Mouse (Mus musculus) limb, embryonic 13.5 days (tissue): Measurements from ENCODE around the gene C130026I21Rik. TPM values are rescaled to one million over a fixed set of nuclear protein-coding genes. Genes with fewer than 3 reads are reported as not detected.
"Not testable (repeated sequence)": the region's sequence is repeated elsewhere in the genome, so short reads cannot be mapped to it uniquely, and the experiment has no call there.

Experiments used
- ATAC-seq: fragments of 200-750 bp; cut with Nextera tagmentation; 2 replicates; pipeline ENCODE4 v1.8.0; 2017; ENCODE audit warnings: low read depth, moderate number of reproducible peaks, moderate TSS enrichment; ENCODE audit not compliant: low FRiP score
- H3K27ac ChIP-seq: fragments of 300-500 bp; sonication (generic); 2 replicates; pipeline ENCODE4 v1.5.1; 2015; ENCODE audit warnings: inconsistent platforms, mild to moderate bottlenecking, moderate library complexity
- H3K27me3 ChIP-seq: fragments of 300-500 bp; sonication (generic); 2 replicates; pipeline ENCODE4 v1.6.1; 2015; ENCODE audit warnings: mild to moderate bottlenecking, inconsistent platforms
- H3K36me3 ChIP-seq: fragments of 300-500 bp; sonication (generic); 2 replicates; pipeline ENCODE4 v1.6.1; 2015; ENCODE audit warnings: inconsistent platforms, mild to moderate bottlenecking, moderate library complexity
- H3K4me1 ChIP-seq: fragments of 300-500 bp; sonication (generic); 2 replicates; pipeline ENCODE4 v1.6.1; 2015; ENCODE audit warnings: inconsistent platforms
- H3K4me2 ChIP-seq: fragments of 300-500 bp; sonication (generic); replicated peaks from 2 replicates; pipeline ENCODE4 v1.6.1; 2015; ENCODE audit warnings: inconsistent platforms, mild to moderate bottlenecking, moderate library complexity
- H3K4me3 ChIP-seq: fragments of 300-500 bp; sonication (generic); 2 replicates; pipeline ENCODE4 v1.5.1; 2015; ENCODE audit warnings: moderate library complexity, mild to moderate bottlenecking, inconsistent platforms
- H3K9ac ChIP-seq: fragments of 300-500 bp; sonication (generic); 2 replicates; pipeline ENCODE4 v1.6.1; 2015; ENCODE audit warnings: mild to moderate bottlenecking, inconsistent platforms
- H3K9me3 ChIP-seq: fragments of 300-500 bp; sonication (generic); 2 replicates; pipeline ENCODE4 v1.6.1; 2016; ENCODE audit warnings: inconsistent platforms
- WGBS: fragments of 180-500 bp; shearing (Covaris S2); methylation state at CpG from one replicate; pipeline ENCODE4 v1.1.7; 2015; 5-methylcytosine and 5-hydroxymethylcytosine counted together
- polyA plus RNA-seq: library from polyadenylated mRNA; unstranded; fragments of >200 nt; fragmentation: Nextera tagmentation; extraction: Ambion mirVana; gene quantifications from 2 replicates; pipeline ENCODE4 v1.2.1, GENCODE M21; 2015

C130026I21Rik gene
- polyA plus RNA-seq, 1 experiment from 2014 or later = not detected

- ATAC-seq, H3K4me2 ChIP-seq, H3K27me3 ChIP-seq, H3K4me3 ChIP-seq, H3K36me3 ChIP-seq, H3K4me1 ChIP-seq, H3K9ac ChIP-seq, H3K27ac ChIP-seq, H3K9me3 ChIP-seq: not testable (repeated sequence)
- 51% methylated on average over 1 of the region's 2 CpGs for WGBS
Measured at GRCm38 (mm10) chr1:85206531-85206930, 63.8 kb downstream of the C130026I21Rik start.

- not testable (repeated sequence) for H3K9me3 ChIP-seq, H3K4me3 ChIP-seq, H3K27me3 ChIP-seq, H3K36me3 ChIP-seq, H3K9ac ChIP-seq, H3K27ac ChIP-seq, H3K4me1 ChIP-seq, H3K4me2 ChIP-seq, ATAC-seq
- WGBS = 84% methylated on average over 3 of the region's 4 CpGs
Measured at GRCm38 (mm10) chr1:85199523-85199922, 70.8 kb downstream of the C130026I21Rik start.

DNA sequence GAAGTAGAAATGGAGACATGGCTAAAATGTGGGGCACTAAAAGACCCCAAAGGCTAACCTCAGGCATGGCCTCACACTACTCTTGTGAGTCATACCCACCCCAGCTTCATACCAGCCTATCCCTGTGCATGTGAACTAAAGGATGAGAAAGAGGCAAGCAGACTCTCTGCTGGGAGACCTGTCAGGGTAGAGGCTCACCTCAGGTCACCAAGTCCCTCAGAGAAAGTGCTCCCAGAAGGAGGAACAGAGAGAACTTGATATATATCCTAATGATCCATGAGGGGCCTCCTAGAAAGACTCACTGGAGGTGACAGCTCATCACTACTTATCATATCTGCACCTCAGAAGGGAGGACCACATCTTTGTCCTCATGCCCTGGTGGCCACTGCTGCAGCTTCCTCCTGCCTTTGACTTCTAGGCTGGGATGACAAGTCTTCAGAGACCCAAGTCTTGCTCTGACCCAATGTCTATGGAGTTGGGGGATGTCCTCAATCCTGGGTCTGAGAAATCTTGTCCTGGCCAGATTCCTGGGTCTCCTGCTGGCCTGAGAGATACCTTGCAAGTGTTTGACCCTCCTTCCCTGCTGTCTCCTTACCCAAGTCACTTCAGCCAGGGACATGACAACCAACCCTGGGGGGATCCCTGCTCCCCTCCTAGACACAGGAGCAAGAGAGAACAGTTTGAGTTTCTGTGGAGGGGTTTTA is 71.6 kb downstream of the C130026I21Rik start:
- ATAC-seq = not testable (repeated sequence)

DNA sequence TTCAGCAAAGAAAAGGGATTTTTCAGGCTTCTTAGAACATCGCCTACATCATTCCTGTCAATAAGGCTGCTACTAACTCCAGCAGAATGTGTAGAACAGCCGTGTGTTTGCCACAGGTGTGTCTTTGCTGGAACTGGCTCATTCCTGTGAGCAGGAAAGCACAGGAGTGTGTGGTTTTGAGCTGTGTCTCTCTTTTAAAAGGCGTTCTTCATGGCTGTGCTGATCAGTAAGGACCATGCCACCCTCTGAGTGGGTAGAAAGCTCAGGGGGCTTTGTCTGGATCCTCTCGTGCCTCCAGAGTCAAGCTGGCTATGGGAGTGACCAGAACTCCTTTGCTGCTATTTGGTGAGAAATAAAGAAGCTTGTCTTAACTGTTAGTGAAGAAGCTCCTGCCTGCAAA is 73.6 kb downstream of the C130026I21Rik start:
- WGBS = 60% methylated on average over 4 of the region's 4 CpGs

More for the DNA sequence above, 71.6 kb downstream of the C130026I21Rik start:
- not testable (repeated sequence) for H3K4me1 ChIP-seq, H3K27ac ChIP-seq, H3K27me3 ChIP-seq, H3K9me3 ChIP-seq, H3K36me3 ChIP-seq, H3K4me2 ChIP-seq, H3K9ac ChIP-seq, H3K4me3 ChIP-seq

GRCm38 (mm10) chr1:85193761-85194160 is 76.6 kb downstream of the C130026I21Rik start:
- H3K4me2 ChIP-seq, H3K27me3 ChIP-seq, ATAC-seq, H3K36me3 ChIP-seq, H3K4me1 ChIP-seq, H3K9ac ChIP-seq, H3K27ac ChIP-seq, H3K4me3 ChIP-seq: not testable (repeated sequence)
- peaks cover 16% of the 10 kb centered on the region for H3K9me3 ChIP-seq
- WGBS = 76% methylated on average over 5 of the region's 5 CpGs

More for the DNA sequence above, 73.6 kb downstream of the C130026I21Rik start:
- not testable (repeated sequence) for H3K27ac ChIP-seq, H3K4me2 ChIP-seq, H3K27me3 ChIP-seq, ATAC-seq, H3K4me1 ChIP-seq, H3K4me3 ChIP-seq, H3K36me3 ChIP-seq, H3K9me3 ChIP-seq, H3K9ac ChIP-seq

DNA sequence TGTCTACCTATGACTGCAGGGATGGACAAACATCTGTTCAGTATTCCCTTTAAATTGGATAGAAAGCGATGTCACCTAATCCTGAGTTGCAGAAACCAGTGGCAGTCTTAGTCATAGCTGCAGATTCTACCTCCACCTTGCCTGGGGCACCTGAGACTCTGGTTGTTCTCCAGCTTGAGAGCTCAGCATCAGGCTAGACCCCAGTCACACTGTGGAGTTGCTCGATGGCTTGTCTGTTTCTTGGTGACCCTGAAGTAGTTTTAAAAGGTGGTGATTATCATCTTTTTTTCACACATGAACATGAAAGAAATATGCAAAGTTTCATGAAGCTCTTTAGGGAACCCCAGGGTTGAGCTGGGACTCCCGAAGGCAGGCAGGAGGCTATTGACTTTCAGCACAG is 88.4 kb downstream of the C130026I21Rik start:
- not testable (repeated sequence) for H3K27ac ChIP-seq, ATAC-seq
- 93% methylated on average over 2 of the region's 3 CpGs for WGBS

GRCm38 (mm10) chr1:85178971-85179370 is 91.4 kb downstream of the C130026I21Rik start:
- H3K9me3 ChIP-seq, ATAC-seq, H3K4me3 ChIP-seq, H3K4me2 ChIP-seq, H3K9ac ChIP-seq, H3K27ac ChIP-seq, H3K4me1 ChIP-seq, H3K36me3 ChIP-seq, H3K27me3 ChIP-seq: not testable (repeated sequence)
- 76% methylated on average over 4 of the region's 4 CpGs for WGBS

More for the DNA sequence above, 88.4 kb downstream of the C130026I21Rik start:
- H3K4me1 ChIP-seq, H3K4me3 ChIP-seq, H3K9me3 ChIP-seq, H3K9ac ChIP-seq, H3K4me2 ChIP-seq, H3K36me3 ChIP-seq, H3K27me3 ChIP-seq: not testable (repeated sequence)

GRCm38 (mm10) chr1:85162841-85163240 is 107.5 kb downstream of the C130026I21Rik start:
- not testable (repeated sequence) for H3K9ac ChIP-seq, H3K4me3 ChIP-seq, H3K27ac ChIP-seq, ATAC-seq, H3K9me3 ChIP-seq, H3K4me2 ChIP-seq, H3K36me3 ChIP-seq, H3K27me3 ChIP-seq, H3K4me1 ChIP-seq
- WGBS = 66% methylated on average over 2 of the region's 2 CpGs

GRCm38 (mm10) chr1:85155151-85155550 is 115.2 kb downstream of the C130026I21Rik start:
- not testable (repeated sequence) for H3K36me3 ChIP-seq, H3K9me3 ChIP-seq, H3K4me1 ChIP-seq, ATAC-seq, H3K4me3 ChIP-seq, H3K9ac ChIP-seq, H3K27ac ChIP-seq, H3K27me3 ChIP-seq, H3K4me2 ChIP-seq
- WGBS = 78% methylated on average over 4 of the region's 5 CpGs

DNA sequence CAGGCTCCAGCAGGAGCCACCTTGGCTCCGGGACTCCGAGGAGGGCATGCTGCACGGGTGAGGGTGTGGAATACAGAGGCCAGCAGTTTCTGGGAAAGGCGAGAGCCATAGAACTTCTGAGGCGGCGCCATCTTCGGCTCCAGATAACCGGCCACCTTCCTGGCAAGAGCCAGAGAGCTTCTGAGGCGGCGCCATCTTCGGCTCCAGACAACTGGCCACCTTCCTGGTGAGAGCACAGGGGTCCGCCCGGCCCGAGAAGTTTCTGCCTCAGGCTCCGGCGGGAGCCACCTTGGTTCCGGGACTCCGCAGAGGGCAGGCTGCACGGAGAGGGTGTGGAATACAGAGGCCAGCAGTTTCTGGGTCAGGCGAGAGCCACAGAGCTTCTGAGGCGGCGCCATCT is 136.7 kb downstream of the C130026I21Rik start:
- not testable (repeated sequence) for H3K4me2 ChIP-seq, H3K27me3 ChIP-seq, H3K4me1 ChIP-seq, H3K9ac ChIP-seq, H3K27ac ChIP-seq, ATAC-seq, H3K4me3 ChIP-seq, H3K9me3 ChIP-seq, H3K36me3 ChIP-seq
- 88% methylated on average over 22 of the region's 22 CpGs for WGBS

DNA sequence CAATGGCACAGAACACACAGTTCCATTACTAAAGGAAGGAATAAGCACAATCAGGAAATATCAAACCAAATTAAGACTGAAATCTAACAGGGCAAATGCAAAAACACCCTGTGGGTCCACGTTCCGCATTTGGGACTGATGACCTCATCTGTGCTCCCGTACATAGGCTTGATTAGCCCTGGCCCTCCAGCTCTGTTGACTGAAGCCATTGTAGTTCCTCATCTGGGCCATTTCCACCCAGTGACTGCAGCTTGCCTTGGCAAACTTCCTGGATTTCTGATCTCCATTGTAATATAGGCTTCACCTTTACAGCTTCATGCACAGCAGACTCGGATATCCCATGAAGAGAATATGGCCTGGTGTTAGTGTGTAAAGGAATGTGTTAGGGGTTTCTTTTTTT is 148.5 kb downstream of the C130026I21Rik start:
- H3K27ac ChIP-seq, H3K9me3 ChIP-seq, H3K27me3 ChIP-seq, H3K36me3 ChIP-seq, H3K9ac ChIP-seq, ATAC-seq, H3K4me3 ChIP-seq, H3K4me2 ChIP-seq, H3K4me1 ChIP-seq: not testable (repeated sequence)
- 93% methylated on average over 4 of the region's 4 CpGs for WGBS

GRCm38 (mm10) chr1:85118341-85118740 is 152.0 kb downstream of the C130026I21Rik start:
- not testable (repeated sequence) for H3K9ac ChIP-seq, H3K27ac ChIP-seq, H3K4me3 ChIP-seq, H3K36me3 ChIP-seq, H3K4me1 ChIP-seq, H3K9me3 ChIP-seq, ATAC-seq, H3K4me2 ChIP-seq, H3K27me3 ChIP-seq
- WGBS = 80% methylated on average over 6 of the region's 6 CpGs

GRCm38 (mm10) chr1:85117537-85117936 is 152.8 kb downstream of the C130026I21Rik start:
- not testable (repeated sequence) for H3K9ac ChIP-seq, ATAC-seq, H3K36me3 ChIP-seq, H3K4me2 ChIP-seq, H3K27me3 ChIP-seq, H3K4me1 ChIP-seq, H3K27ac ChIP-seq, H3K4me3 ChIP-seq, H3K9me3 ChIP-seq
- 67% methylated on average over 5 of the region's 6 CpGs for WGBS
